Mouse (Mus musculus) lung, embryonic 14.5 days (tissue): Measurements from ENCODE around the gene Popdc3. TPM values are rescaled to one million over a fixed set of nuclear protein-coding genes. Genes with fewer than 3 reads are reported as not detected.
"Not testable (repeated sequence)": the region's sequence is repeated elsewhere in the genome, so short reads cannot be mapped to it uniquely, and the experiment has no call there.

Source experiments
- ATAC-seq: fragments of 200-750 bp; cut with Nextera tagmentation; 2 replicates; pipeline ENCODE4 v1.8.0; 2017; ENCODE audit warnings: mild to moderate bottlenecking, moderate TSS enrichment, moderate library complexity; ENCODE audit not compliant: insufficient read depth
- DNase-seq: peaks from one replicate; pipeline ENCODE4 v3.0.0-alpha.2; 2015
- H3K27ac ChIP-seq: fragments of 300-500 bp; sonication (generic); 2 replicates; pipeline ENCODE4 v1.5.1; 2014; ENCODE audit warnings: low read depth, mild to moderate bottlenecking, moderate library complexity
- H3K27me3 ChIP-seq: fragments of 300-500 bp; sonication (generic); 2 replicates; pipeline ENCODE4 v1.6.1; 2014; ENCODE audit warnings: low read length, control low read depth; ENCODE audit not compliant: insufficient read depth
- H3K36me3 ChIP-seq: fragments of 300-500 bp; sonication (generic); 2 replicates; pipeline ENCODE4 v1.6.1; 2014; ENCODE audit warnings: control low read depth; ENCODE audit not compliant: insufficient read depth
- H3K4me1 ChIP-seq: fragments of 300-500 bp; sonication (generic); 2 replicates; pipeline ENCODE4 v1.6.1; 2014; ENCODE audit warnings: antibody characterized with exemption, control low read depth; ENCODE audit not compliant: insufficient read depth
- H3K4me2 ChIP-seq: fragments of 300-500 bp; sonication (generic); 2 replicates; pipeline ENCODE4 v1.6.1; 2014; ENCODE audit warnings: mild to moderate bottlenecking
- H3K4me3 ChIP-seq: fragments of 300-500 bp; sonication (generic); 2 replicates; pipeline ENCODE4 v1.5.1; 2014; ENCODE audit warnings: low read depth, low read length
- H3K9ac ChIP-seq: fragments of 300-500 bp; sonication (generic); 2 replicates; pipeline ENCODE4 v1.6.1; 2014
- H3K9me3 ChIP-seq: fragments of 300-500 bp; sonication (generic); 2 replicates; pipeline ENCODE4 v1.6.1; 2016; ENCODE audit warnings: low read depth, low read length, control low read depth
- CTCF ChIP-seq: IDR thresholded peaks from 2 replicates; pipeline ENCODE4 v1.5.1; 2016; ENCODE audit warnings: antibody characterized with exemption, low read depth
- WGBS: fragments of 180-500 bp; shearing (Covaris S2); extraction: QIAGEN DNeasy Blood & Tissue Kit; methylation state at CpG from one replicate; pipeline ENCODE4 v1.1.7; 2014; 5-methylcytosine and 5-hydroxymethylcytosine counted together
- polyA plus RNA-seq: library from polyadenylated mRNA; unstranded; fragments of >200 nt; fragmentation: Nextera tagmentation; extraction: Ambion mirVana; gene quantifications from 2 replicates; pipeline ENCODE4 v1.2.1, GENCODE M21; 2014

The Popdc3 gene
- polyA plus RNA-seq, 1 experiment from 2014 or later: 0.45 TPM

DNA sequence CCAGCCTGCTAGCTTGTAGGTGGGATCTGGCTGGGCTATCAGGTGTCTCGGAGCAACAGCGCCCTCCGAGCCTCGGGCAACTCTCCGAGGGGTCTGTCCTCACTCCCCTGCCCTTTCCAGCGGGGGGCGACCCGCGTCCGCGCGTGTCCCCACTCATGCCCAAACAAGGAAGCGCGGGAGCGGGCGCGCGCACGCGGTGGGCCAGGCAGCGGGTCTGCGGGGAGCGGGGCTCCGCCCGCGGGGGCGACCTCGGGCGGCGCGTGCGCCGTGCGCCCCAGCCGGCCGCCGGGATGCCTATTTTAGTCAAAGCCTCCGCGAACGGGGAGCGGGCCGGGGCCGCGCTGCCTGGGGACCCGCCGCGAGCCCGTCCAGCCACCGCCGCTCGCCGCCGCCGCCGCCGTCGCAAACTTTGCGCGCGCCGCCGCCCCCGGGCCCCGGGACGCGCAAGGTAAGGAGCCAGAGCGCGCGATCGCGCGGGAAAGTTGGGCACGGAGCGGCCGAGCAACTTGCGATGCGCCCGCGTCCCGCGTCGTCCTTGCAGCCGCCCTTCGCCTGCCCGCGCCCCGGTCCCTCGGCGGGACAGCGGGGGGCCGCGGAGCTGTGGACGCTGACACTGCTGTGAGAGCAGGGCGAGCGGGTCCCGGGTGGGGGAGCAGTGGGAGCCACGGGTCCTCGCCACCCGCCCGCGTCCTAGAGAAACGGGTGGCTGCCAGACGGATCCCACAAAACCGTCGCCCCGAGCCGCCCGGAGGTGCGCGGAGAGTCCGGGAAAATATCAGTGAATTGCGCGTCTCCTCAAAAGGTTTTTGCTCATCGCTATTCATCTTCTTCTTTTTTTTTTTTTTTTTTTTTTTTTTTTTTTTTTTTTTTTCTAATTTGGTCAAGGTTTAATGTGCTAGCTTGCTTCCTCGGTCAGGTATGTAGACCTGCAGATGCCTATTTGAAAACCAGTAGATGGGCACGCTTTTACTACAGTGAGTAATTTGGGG, 157.8 kb downstream of the Popdc3 start, which contains the start of gene Bves:
Bves (plus strand) TSS at position 339 of the 989 bp plus-strand sequence.
- TF ChIP-seq CTCF: peak; percentile 19; the same call in 1 of the 2 replicates
- Histone ChIP-seq H3K9me3 (no peaks in the 10 kb centered on the region), H3K4me1 (no peaks in the 10 kb centered on the region), H3K27me3 (peaks cover 24% of the 10 kb centered on the region), H3K4me2 (peak within 1 kb of the TSS; percentile 88), H3K4me3 (peak within 1 kb of the TSS; percentile 63), H3K27ac (no peak within 1 kb of the TSS), H3K36me3 (no peaks in the 10 kb centered on the region), H3K9ac (peak within 1 kb of the TSS; percentile 59)
- ATAC-seq (peak; percentile 82), DNase-seq (peak; percentile 79)
- under 1% methylated on average over 114 of the region's 116 CpGs for WGBS

GRCm38 (mm10) chr10:45339106-45339505, 161.2 kb downstream of the Popdc3 start:
- no peak for ATAC-seq
- Histone ChIP-seq H3K4me1 (no peaks in the 10 kb centered on the region), H3K9me3 (no peaks in the 10 kb centered on the region), H3K4me3 (no peak overlapping the region), H3K4me2 (no peak overlapping the region), H3K9ac (no peak overlapping the region), H3K36me3 (no peaks in the 10 kb centered on the region), H3K27me3 (peaks cover 24% of the 10 kb centered on the region), H3K27ac (no peak overlapping the region)
- DNase-seq: no peak
- no peak for TF ChIP-seq CTCF
- WGBS: 64% methylated on average over 7 of the region's 7 CpGs

DNA sequence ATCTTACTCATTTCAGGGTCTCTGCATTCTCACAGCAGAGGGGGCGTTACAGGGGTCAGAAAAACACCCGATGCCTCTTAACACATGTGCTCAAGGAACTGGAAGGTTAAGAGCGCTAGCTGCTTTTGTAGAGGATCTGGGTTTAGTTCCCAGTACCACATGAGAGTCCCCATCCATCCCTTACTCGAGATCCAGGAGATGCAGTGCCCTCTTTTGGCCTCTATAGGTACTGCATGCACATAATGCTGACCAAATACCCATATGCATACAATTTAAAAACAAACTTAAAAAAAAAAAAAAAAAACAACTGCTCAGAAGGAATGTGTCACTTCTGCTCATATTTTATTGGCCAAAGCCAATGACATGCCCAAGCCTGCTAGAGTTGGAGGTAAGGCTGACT, 166.5 kb downstream of the Popdc3 start:
- no peak for ATAC-seq
- WGBS: 81% methylated on average over 4 of the region's 4 CpGs

DNA sequence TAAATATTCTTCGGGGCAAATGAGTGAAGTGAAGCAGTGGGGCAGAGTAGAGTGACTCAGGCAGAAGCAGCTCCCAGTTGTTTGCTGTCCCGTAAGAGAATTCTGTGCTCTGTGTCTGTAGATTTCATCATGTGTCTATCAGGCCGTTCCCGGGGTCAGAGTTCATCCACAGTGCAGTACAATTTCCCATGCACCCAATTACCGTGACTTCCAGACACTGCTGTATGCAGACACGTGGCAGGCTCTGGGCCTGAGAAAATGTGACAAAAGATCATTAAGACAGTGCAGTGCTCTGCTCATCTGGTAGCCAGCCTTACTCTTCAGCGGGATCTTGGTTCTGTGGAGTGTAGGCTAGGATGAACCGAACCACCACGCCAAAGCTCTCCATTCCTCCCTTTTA, 167.3 kb downstream of the Popdc3 start:
- Histone ChIP-seq H3K36me3 (no peaks in the 10 kb centered on the region), H3K4me1 (no peaks in the 10 kb centered on the region), H3K9me3 (no peaks in the 10 kb centered on the region), H3K9ac (no peak overlapping the region), H3K4me3 (no peak overlapping the region), H3K27ac (no peak overlapping the region), H3K27me3 (no peaks in the 10 kb centered on the region), H3K4me2 (no peak overlapping the region)
- DNase-seq: no peak
- no peak for ATAC-seq
- no peak for TF ChIP-seq CTCF
- WGBS: 77% methylated on average over 9 of the region's 9 CpGs

More for the DNA sequence above, 166.5 kb downstream of the Popdc3 start:
- Histone ChIP-seq H3K36me3 (no peaks in the 10 kb centered on the region), H3K9ac (no peak overlapping the region), H3K9me3 (no peaks in the 10 kb centered on the region), H3K4me3 (no peak overlapping the region), H3K4me2 (no peak overlapping the region), H3K4me1 (no peaks in the 10 kb centered on the region), H3K27ac (no peak overlapping the region), H3K27me3 (no peaks in the 10 kb centered on the region)
- peak; percentile 27; the same call in 1 of the 2 replicates for TF ChIP-seq CTCF
- DNase-seq: no peak

GRCm38 (mm10) chr10:45348143-45348542, 170.2 kb downstream of the Popdc3 start:
- not testable (repeated sequence) for H3K4me3 ChIP-seq

GRCm38 (mm10) chr10:45356091-45356490, 178.2 kb downstream of the Popdc3 start:
- H3K9me3 ChIP-seq: no peaks in the 10 kb centered on the region
- WGBS: 89% methylated on average over 6 of the region's 6 CpGs
- H3K4me3 ChIP-seq: no peak overlapping the region
- no peak overlapping the region for H3K4me2 ChIP-seq
- no peak for TF ChIP-seq CTCF
- ATAC-seq: no peak
- H3K27ac ChIP-seq: no peak overlapping the region
- no peaks in the 10 kb centered on the region for H3K4me1 ChIP-seq
- no peak for DNase-seq
- no peaks in the 10 kb centered on the region for H3K27me3 ChIP-seq
- H3K9ac ChIP-seq: no peak overlapping the region
- H3K36me3 ChIP-seq: no peaks in the 10 kb centered on the region

More at GRCm38 (mm10) chr10:45348143-45348542, 170.2 kb downstream of the Popdc3 start:
- H3K27ac ChIP-seq, H3K4me2 ChIP-seq, H3K36me3 ChIP-seq, H3K4me1 ChIP-seq, H3K27me3 ChIP-seq, H3K9me3 ChIP-seq, ATAC-seq, H3K9ac ChIP-seq, DNase-seq: not testable (repeated sequence)
- WGBS: 87% methylated on average over 3 of the region's 3 CpGs
- TF ChIP-seq CTCF: peak; percentile 24

DNA sequence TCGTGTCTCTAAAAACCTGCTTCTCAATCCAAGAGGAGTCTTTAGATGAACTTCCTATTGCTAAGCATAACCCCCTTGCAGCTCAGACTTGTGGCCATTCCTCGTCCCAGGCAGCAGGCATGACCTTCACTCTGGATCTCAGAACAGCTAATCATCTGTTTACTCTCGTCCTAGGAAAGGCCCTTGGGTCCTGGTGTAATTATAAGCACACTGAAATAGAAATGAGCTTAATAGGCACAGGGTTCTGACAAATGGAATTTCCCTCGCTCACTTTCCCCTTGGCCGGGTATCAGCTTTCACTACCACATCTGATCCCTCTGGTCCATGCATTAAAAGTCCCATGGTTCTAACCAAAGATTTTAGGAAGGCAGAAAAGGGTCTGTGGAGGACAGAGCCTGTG, 185.5 kb downstream of the Popdc3 start:
- Histone ChIP-seq H3K27me3 (no peaks in the 10 kb centered on the region), H3K36me3 (no peaks in the 10 kb centered on the region), H3K27ac (no peak overlapping the region), H3K4me2 (no peak overlapping the region), H3K4me1 (no peaks in the 10 kb centered on the region), H3K4me3 (no peak overlapping the region), H3K9me3 (no peaks in the 10 kb centered on the region), H3K9ac (no peak overlapping the region)
- no peak for TF ChIP-seq CTCF
- ATAC-seq (no peak), DNase-seq (no peak)
- WGBS: 31% methylated on average over 5 of the region's 5 CpGs
